Mouse (Mus musculus): Measurements from ENCODE around the gene Tbc1d22b. TPM values are rescaled to one million over a fixed set of nuclear protein-coding genes. Genes with fewer than 3 reads are reported as not detected.
A peak's percentile ranks its signal among the peaks of the same experiment; 100 is the strongest.
"Not testable (repeated sequence)": the region's sequence is repeated elsewhere in the genome, so short reads cannot be mapped to it uniquely, and the experiment has no call there.

Gene Tbc1d22b
- polyA plus RNA-seq, 1 experiment from 2014 or later = 13.7 TPM

DNA sequence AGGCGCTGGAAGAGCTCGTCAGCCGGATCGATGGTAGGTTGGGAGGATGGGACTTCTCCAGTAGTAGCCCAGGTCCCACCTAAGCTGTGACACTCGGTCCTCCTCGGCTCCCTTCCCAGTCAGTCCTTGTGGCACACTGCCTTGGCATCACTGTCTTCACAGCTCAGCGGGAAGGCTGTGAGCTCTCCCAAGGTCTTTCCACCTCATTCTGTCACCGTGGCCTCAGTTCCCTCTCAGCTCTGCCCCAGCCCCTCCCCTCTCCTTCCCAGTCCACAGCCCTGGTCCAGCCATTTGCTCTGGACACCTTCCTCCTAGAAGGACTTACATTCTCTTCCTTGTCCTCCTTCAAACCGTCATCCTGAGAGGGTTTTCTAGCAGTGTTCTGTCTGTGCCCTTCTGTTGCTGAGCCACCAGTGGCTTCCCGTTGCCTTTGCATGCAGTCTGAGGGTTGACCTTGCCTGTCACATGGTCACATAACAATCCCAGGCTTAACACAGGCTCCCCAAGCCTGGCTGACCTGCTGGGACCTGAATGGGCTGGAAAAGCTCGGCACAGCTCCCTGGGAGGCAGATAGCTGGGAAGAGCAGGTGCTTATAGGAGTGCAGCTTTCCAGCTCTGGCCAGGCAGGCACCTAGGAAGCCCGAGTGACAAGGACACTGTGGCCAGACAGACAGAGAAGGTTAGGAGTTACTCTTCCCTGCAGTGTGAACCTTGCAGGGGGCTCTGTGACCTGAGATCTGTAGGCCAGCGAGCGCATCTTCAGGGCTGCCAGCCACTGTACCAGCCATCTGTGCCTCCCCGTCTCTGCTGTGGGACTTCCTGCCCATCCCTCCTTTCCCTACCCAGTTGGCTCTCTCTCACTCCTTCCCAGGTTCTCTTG is 46.5 kb downstream of the Tbc1d22b start:
- Histone ChIP-seq H3K36me3 (ENCODE audit: inconsistent target) (peaks cover 18% of the 10 kb centered on the region; the same call in 1 of the 2 replicates), H3K27ac (no peak overlapping the region), H3K4me3 (ENCODE audit: inconsistent target) (no peak overlapping the region), H3K79me2 (ENCODE audit: inconsistent target) (no peaks in the 10 kb centered on the region)
- 92% methylated on average over 14 of the region's 15 CpGs for WGBS (ENCODE audit: missing documents)

DNA sequence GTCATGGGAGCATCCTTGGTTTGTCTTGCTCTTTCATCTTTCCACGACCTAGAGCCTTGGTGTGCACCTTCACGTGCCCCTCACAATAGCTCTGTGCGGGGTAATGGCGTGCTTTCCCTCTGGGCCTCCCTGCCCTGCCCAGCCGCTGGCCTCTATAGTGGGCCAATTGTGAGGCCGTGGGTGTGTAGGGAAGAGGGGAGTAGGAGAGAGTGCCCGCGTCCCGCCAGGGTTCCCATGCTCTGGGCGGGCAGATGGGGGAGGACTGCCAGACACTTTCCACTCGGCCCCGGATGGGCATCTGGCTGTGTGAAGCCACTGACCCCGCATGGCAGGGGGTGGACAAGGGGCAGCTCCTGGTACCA is 47.2 kb downstream of the Tbc1d22b start:
- Histone ChIP-seq H3K4me3 (ENCODE audit: inconsistent target) (no peak overlapping the region), H3K36me3 (ENCODE audit: inconsistent target) (peaks cover 18% of the 10 kb centered on the region; the same call in 1 of the 2 replicates), H3K27ac (no peak overlapping the region), H3K79me2 (ENCODE audit: inconsistent target) (no peaks in the 10 kb centered on the region)
- WGBS (ENCODE audit: missing documents) = 90% methylated on average over 10 of the region's 13 CpGs

- Histone ChIP-seq H3K4me3 (ENCODE audit: inconsistent target) (no peak overlapping the region), H3K27ac (no peak overlapping the region), H3K79me2 (ENCODE audit: inconsistent target) (no peaks in the 10 kb centered on the region), H3K36me3 (ENCODE audit: inconsistent target) (peaks cover 18% of the 10 kb centered on the region; the same call in 1 of the 2 replicates)
- WGBS (ENCODE audit: missing documents) = 96% methylated on average over 14 of the region's 14 CpGs
Measured at GRCm38 (mm10) chr17:29599051-29599450, 49.5 kb downstream of the Tbc1d22b start.

GRCm38 (mm10) chr17:29599537-29599936 is 50.0 kb downstream of the Tbc1d22b start:
- H3K79me2 ChIP-seq (ENCODE audit: inconsistent target) = no peaks in the 10 kb centered on the region
- H3K36me3 ChIP-seq (ENCODE audit: inconsistent target) = peaks cover 18% of the 10 kb centered on the region; the same call in 1 of the 2 replicates
- no peak overlapping the region for H3K4me3 ChIP-seq (ENCODE audit: inconsistent target)
- WGBS (ENCODE audit: missing documents) = 97% methylated on average over 8 of the region's 8 CpGs
- H3K27ac ChIP-seq = no peak overlapping the region

GRCm38 (mm10) chr17:29601391-29601790 is 51.8 kb downstream of the Tbc1d22b start:
- peaks cover 2% of the 10 kb centered on the region; the same call in 1 of the 2 replicates for H3K36me3 ChIP-seq (ENCODE audit: inconsistent target)
- WGBS (ENCODE audit: missing documents) = 42% methylated on average over 4 of the region's 4 CpGs

DNA sequence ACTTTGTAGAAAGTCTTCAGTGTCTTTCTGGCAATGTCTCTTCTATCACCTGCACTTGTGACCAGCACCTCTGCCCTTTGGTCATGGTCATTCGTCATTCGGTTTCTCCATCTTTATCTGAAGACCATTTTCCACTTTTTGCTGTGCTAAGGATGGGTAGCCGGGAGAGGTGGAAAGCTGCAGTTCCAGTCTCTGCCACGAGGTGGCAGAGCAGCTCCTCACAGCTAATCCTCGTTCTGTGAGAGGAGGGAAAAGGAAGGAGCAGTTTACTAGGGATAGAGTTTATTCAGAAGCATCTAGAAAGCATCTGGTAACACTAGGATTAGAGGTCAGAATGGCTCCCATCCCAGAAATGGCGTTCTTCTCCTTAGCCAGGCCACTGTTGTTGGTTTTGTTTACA is 53.7 kb downstream of the Tbc1d22b start:
- H3K36me3 ChIP-seq (ENCODE audit: inconsistent target) = no peaks in the 10 kb centered on the region; the same call in 1 of the 2 replicates
- no peak overlapping the region for H3K27ac ChIP-seq
- no peaks in the 10 kb centered on the region for H3K79me2 ChIP-seq (ENCODE audit: inconsistent target)
- WGBS (ENCODE audit: missing documents) = 28% methylated on average over 6 of the region's 6 CpGs
- H3K4me3 ChIP-seq (ENCODE audit: inconsistent target) = no peak overlapping the region

More at GRCm38 (mm10) chr17:29601391-29601790, 51.8 kb downstream of the Tbc1d22b start:
- Histone ChIP-seq H3K4me3 (ENCODE audit: inconsistent target) (no peak overlapping the region), H3K79me2 (ENCODE audit: inconsistent target) (no peaks in the 10 kb centered on the region), H3K27ac (0 out of 2 replicates have a peak overlapping the region, but pooled peaks have one; percentile 4)

DNA sequence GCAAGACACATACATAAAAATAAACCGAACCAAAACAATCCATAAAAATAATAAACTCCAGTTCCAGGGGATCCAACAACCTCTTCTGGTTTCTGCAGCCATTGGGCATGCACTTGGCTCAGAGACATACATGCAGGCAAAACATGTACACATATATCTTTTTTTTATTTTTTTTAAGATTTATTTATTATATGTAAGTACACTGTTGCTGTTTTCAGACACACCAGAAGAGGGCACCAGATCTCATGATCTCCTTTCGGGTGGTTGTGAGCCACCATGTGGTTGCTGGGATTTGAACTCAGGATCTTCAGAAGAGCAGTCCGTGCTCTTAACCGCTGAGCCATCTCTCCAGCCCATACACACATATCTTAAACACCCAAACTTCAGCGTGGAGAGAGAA is 63.9 kb downstream of the Tbc1d22b start:
- not testable (repeated sequence) for H3K27ac ChIP-seq; H3K36me3 ChIP-seq (ENCODE audit: inconsistent target); H3K4me3 ChIP-seq (ENCODE audit: inconsistent target)
- 88% methylated on average over 4 of the region's 5 CpGs for WGBS (ENCODE audit: missing documents)
- peaks cover 33% of the 10 kb centered on the region for H3K79me2 ChIP-seq (ENCODE audit: inconsistent target)

DNA sequence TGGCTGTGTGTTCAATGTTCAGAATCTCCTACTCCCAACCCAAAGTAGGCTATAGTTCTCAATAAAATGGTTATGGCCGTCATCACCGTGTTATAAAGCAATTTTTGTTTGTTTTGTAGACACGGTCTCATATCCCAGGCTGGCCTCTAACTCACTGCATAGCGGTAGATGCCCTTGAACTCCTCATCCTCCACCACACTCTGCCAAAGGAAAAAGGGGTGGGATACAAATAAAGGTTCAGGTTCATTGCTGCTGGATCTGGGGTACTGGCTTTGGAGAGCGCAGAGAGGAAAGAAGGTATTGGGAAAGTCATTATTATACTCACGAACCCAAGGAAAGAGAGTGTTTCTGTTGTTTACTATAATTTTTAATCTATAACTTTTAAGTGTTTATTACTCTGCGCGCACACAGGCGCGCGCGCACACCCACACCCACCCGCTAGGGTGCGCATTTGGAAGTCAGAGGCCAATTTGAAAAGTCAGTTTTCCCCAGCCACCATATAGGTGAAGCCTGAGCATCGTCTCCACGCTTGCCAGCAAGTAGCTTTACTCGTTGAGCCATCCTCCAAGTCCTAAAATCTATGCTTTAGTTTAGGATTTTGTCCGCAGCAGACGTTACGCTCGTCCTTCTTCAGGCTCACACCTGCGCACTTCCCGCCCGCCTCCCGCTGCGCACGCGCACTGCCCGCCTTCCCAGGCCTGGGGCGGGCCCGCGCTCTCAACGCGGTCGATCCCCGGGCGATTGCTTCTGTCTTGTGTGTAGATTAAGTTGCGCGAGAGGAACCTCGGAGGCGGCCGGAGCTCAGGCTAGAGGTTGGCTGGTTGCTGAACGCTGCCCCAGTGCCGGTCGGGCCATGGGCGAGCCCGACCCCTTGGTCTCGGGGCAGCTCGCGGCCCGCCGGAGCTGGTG is 64.8 kb downstream of the Tbc1d22b start, which contains the start of the genes Rnf8 and Gm28043:
Rnf8 (plus strand) TSS at position 676 of the 909 bp plus-strand sequence.
Gm28043 (plus strand) TSS at position 762 of the 909 bp plus-strand sequence.
- Histone ChIP-seq H3K36me3 (ENCODE audit: inconsistent target) (no peaks in the 10 kb centered on the region), H3K79me2 (ENCODE audit: inconsistent target) (peaks cover 43% of the 10 kb centered on the region), H3K27ac (peak within 1 kb of the TSS; percentile 24; the same call in 1 of the 2 replicates), H3K4me3 (ENCODE audit: inconsistent target) (peak within 1 kb of the TSS; percentile 85)
- WGBS (ENCODE audit: missing documents) = 2% methylated on average over 44 of the region's 52 CpGs

- Histone ChIP-seq H3K4me3 (ENCODE audit: inconsistent target) (peak overlapping the region; percentile 85), H3K36me3 (ENCODE audit: inconsistent target) (no peaks in the 10 kb centered on the region), H3K79me2 (ENCODE audit: inconsistent target) (peaks cover 50% of the 10 kb centered on the region), H3K27ac (peak overlapping the region; percentile 24; the same call in 1 of the 2 replicates)
- WGBS (ENCODE audit: missing documents) = under 1% methylated on average over 35 of the region's 43 CpGs
Measured at GRCm38 (mm10) chr17:29615024-29615551, 65.5 kb downstream of the Tbc1d22b start.

DNA sequence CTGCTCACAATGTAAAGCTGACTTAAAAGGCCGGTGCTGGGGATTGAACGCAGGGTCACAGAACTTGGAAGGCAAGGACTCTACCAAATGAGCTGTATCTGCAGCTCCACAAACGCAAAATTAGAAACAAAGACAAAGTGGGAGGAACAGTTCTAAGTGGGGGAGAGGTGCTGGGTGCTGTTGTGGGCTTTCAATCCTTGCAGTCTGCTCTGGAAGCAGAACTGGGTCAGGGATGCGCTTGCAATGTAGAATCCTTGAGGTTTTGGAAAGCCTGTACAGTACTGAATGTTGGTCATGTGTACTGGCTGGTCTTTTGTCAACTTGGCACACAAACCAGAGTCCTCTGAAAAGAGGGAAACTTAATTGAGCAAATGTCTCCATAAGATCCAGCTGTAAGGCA is 66.0 kb downstream of the Tbc1d22b start:
- H3K27ac ChIP-seq = peak overlapping the region; percentile 24; the same call in 1 of the 2 replicates
- WGBS (ENCODE audit: missing documents) = 14% methylated on average over 4 of the region's 4 CpGs
- H3K36me3 ChIP-seq (ENCODE audit: inconsistent target) = no peaks in the 10 kb centered on the region
- H3K79me2 ChIP-seq (ENCODE audit: inconsistent target) = peaks cover 53% of the 10 kb centered on the region
- H3K4me3 ChIP-seq (ENCODE audit: inconsistent target) = peak overlapping the region; percentile 85

GRCm38 (mm10) chr17:29619231-29619630 is 69.6 kb downstream of the Tbc1d22b start:
- H3K4me3 ChIP-seq (ENCODE audit: inconsistent target) = no peak overlapping the region
- H3K79me2 ChIP-seq (ENCODE audit: inconsistent target) = peaks cover 55% of the 10 kb centered on the region
- peaks cover 14% of the 10 kb centered on the region for H3K36me3 ChIP-seq (ENCODE audit: inconsistent target)
- WGBS (ENCODE audit: missing documents) = 63% methylated on average over 3 of the region's 3 CpGs
- no peak overlapping the region for H3K27ac ChIP-seq

DNA sequence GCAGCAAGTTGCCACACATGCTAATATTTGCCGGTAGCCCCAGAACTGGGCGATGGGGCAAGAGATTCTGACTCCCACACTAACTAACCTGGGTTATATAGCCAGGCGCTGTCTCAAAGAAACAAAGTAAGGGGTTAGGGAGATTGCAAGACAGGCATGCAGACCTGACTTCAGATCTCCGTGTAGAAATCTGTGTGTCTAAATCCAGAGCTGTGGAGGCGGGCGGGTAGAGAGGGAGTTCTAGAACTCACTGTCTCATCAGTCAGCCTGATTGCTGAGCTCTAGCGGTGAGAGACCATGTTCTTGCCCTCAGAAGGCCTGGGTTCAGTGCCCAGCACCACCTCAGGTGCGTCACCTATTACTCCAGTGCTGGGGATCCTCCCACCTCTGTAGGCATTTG is 73.9 kb downstream of the Tbc1d22b start:
- WGBS (ENCODE audit: missing documents) = 96% methylated on average over 8 of the region's 8 CpGs
- Histone ChIP-seq H3K27ac (no peak overlapping the region), H3K79me2 (ENCODE audit: inconsistent target) (peaks cover 22% of the 10 kb centered on the region; the same call in 1 of the 2 replicates), H3K4me3 (ENCODE audit: inconsistent target) (no peak overlapping the region), H3K36me3 (ENCODE audit: inconsistent target) (peaks cover 44% of the 10 kb centered on the region)

- peaks cover 67% of the 10 kb centered on the region for H3K36me3 ChIP-seq (ENCODE audit: inconsistent target)
- no peak overlapping the region for H3K4me3 ChIP-seq (ENCODE audit: inconsistent target)
- 94% methylated on average over 9 of the region's 9 CpGs for WGBS (ENCODE audit: missing documents)
- H3K79me2 ChIP-seq (ENCODE audit: inconsistent target) = no peaks in the 10 kb centered on the region
- no peak overlapping the region for H3K27ac ChIP-seq
Measured at GRCm38 (mm10) chr17:29627285-29627684, 77.7 kb downstream of the Tbc1d22b start.

- H3K79me2 ChIP-seq (ENCODE audit: inconsistent target) = no peaks in the 10 kb centered on the region
- no peak overlapping the region for H3K27ac ChIP-seq
- no peak overlapping the region for H3K4me3 ChIP-seq (ENCODE audit: inconsistent target)
- WGBS (ENCODE audit: missing documents) = 95% methylated on average over 5 of the region's 5 CpGs
- peaks cover 73% of the 10 kb centered on the region for H3K36me3 ChIP-seq (ENCODE audit: inconsistent target)
Measured at GRCm38 (mm10) chr17:29628946-29629345, 79.4 kb downstream of the Tbc1d22b start.

Measured in macrophage (primary cell).